Mouse (Mus musculus) left cerebral cortex, postnatal 10 days (tissue): ENCODE results near the gene Pifo. TPM values are rescaled to one million over a fixed set of nuclear protein-coding genes. Genes with fewer than 3 reads are reported as not detected.
"Not testable (repeated sequence)": the region's sequence is repeated elsewhere in the genome, so short reads cannot be mapped to it uniquely, and the experiment has no call there.

Experiments
- DNase-seq, 2 experiments: peaks; one replicate each; pipeline ENCODE4 v3.0.0; 2021 to 2022; ENCODE audit warnings: low spot score in 2 of 2, mixed read lengths in 1 of 2; ENCODE audit errors: extremely low spot score in 1 of 2
- intact Hi-C: fragments of 180-260 bp; cut with DNase I; formaldehyde crosslinking; loops from one replicate; pipeline ENCODE4 v1.15.1; 2025
- total RNA-seq, 2 experiments: library from RNA; stranded (reverse); gene quantifications; 2 replicates each; pipeline ENCODE4 v1.2.3; 2021

Gene Pifo
- total RNA-seq, result under 1 TPM in 1 of 2 experiments, not detected in 1; 0.67 TPM

DNA sequence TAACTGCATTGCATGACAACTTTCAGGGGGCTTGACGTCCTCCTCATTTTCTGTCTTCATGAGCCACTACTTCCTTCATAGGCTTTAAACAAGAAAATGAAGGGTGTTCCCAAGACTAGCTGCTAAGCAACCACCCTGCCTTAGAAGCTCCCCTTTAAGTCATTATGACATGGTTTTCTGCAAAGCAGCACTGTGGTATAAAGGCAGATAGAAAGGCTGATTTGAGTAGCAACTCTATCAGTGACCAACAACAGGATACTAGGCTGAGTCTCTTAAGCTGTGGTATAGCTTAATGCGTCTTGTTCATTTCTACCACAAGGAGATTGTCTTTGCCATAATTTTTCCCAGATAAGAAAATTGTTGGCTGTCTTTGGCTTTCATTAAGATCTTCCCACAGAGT, at the start of gene Pifo:
Gene Pifo, minus strand, starts transcription at position 101 of the 400 bp plus-strand sequence.
- intact Hi-C loops, result no loop called here
- no peak for DNase-seq

GRCm38 (mm10) chr3:106057966-106058365, 43.5 kb upstream of the Pifo start:
- DNase-seq, result no peak
- intact Hi-C loops, result no loop called here

- intact Hi-C loops, result no loop called here
- DNase-seq, result no peak
These were observed 37.5 kb upstream of the Pifo start for GRCm38 (mm10) chr3:106051896-106052295.

GRCm38 (mm10) chr3:106040306-106040705, 25.9 kb upstream of the Pifo start:
- no peak for DNase-seq
- intact Hi-C loops, result no loop called here

- no peak for DNase-seq
- intact Hi-C loops, result no loop called here
These were observed 18.3 kb upstream of the Pifo start, which contains the start of gene Chil5 for GRCm38 (mm10) chr3:106032781-106033180. TSS of gene Chil5 (minus strand) at chr3:106032814.

DNA sequence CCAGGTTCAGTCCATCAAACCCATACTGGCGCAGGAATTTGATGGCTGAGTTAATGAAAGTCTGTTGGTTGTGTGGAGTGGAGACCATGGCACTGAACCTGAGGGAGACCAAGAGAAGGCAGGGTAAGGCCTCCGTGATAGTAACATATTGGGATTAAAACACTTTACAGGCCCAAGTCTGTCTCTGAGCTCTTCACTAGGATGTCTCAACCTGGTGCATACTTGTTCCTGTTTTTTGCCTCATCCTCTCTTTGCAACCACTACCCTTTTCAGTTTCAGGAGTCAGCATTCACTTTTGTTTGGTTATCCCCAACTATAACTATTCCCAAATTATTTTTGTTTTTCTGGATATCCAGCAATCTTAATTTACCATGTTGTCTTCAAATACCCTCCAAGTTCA, 9.7 kb upstream of the Pifo start:
- DNase-seq, result no peak
- intact Hi-C loops, result loop anchor here (5.0 kb wide), 2 partner anchors 423 to 858 kb away; no protein-coding TSS in a partner anchor

- DNase-seq, result peak in 1 of 2 experiments; percentile 9
- intact Hi-C loops, result loop anchor here (5.0 kb wide), 2 partner anchors 425 to 860 kb away; no protein-coding TSS in a partner anchor
These were observed 7.4 kb upstream of the Pifo start for GRCm38 (mm10) chr3:106021840-106022239.

GRCm38 (mm10) chr3:106003360-106003759, 11.1 kb downstream of the Pifo start:
- intact Hi-C loops, DNase-seq: not testable (repeated sequence)

GRCm38 (mm10) chr3:106001416-106002370, 12.8 kb downstream of the Pifo start:
- intact Hi-C loops, result no loop called here
- peak; percentile 14 to 31 for DNase-seq

GRCm38 (mm10) chr3:106000707-106001375, 13.6 kb downstream of the Pifo start:
- intact Hi-C loops, result no loop called here
- DNase-seq, result no peak

GRCm38 (mm10) chr3:105994730-105995129, 19.7 kb downstream of the Pifo start:
- intact Hi-C loops, result loop anchor here (5.0 to 10.0 kb wide), 2 partner anchors 453 to 880 kb away; no protein-coding TSS in a partner anchor
- no peak for DNase-seq

GRCm38 (mm10) chr3:105991653-105992283, 22.7 kb downstream of the Pifo start:
- intact Hi-C loops, result loop anchor here (5.0 to 10.0 kb wide), 2 partner anchors 456 to 883 kb away; no protein-coding TSS in a partner anchor
- peak in 1 of 2 experiments; percentile 38 for DNase-seq

- not testable (repeated sequence) for DNase-seq
- intact Hi-C loops, result loop anchor here (5.0 to 10.0 kb wide), 2 partner anchors 458 to 885 kb away; no protein-coding TSS in a partner anchor
These were observed 24.8 kb downstream of the Pifo start for GRCm38 (mm10) chr3:105989611-105990010.

GRCm38 (mm10) chr3:105974174-105974573, 40.3 kb downstream of the Pifo start:
- intact Hi-C loops, result no loop called here
- no peak for DNase-seq

DNA sequence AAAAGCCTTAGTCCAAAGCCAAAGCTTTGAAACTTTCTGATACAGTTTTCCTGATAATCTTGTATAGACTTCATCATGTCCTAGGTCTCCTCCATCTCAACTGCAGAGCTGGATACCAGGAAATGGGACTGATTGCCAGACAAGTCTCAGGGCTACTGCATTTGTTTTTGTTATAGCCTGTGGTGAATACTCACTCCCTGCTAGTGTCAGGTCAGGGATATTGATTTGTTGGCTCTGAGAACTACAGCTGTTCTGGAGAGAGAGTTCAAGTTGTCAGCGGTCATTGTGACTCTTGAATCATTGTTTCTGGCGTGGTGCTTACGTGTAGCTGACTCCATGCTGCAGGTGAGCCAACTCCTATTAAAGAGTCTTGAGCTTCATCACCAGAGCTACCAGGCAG, 41.0 kb downstream of the Pifo start, which contains the start of gene Ovgp1:
Gene Ovgp1, plus strand, starts transcription at position 301 of the 400 bp plus-strand sequence.
- intact Hi-C loops, result no loop called here
- DNase-seq, result no peak

DNA sequence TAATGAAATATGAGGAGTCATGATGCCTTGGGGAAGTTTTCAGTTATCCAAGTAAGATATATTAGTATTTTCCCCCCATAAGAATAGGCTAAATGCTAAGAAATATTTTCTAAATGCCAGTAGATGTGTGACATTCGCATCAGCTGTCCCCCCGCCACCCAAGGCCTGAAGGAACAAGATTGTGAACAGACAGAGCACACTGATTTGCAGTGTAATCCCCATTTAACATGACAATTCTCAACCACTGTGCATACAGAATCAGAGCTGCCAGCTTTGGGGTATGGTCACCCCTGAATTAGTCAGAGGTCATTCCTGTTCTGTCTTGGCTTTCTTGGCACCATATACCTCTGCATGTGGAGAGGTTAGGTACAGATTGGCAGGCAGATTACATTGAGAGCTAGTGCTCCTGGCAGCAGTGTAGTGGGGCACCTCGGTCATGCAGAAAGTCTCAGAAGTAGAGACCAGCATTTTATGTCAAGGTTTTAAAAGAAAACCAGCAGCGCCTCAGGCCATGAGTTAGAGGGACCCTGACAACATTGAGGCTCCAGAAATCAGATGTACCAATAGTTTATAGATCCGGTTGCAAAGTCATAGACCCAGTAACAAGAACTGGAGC, 42.5 kb downstream of the Pifo start:
- DNase-seq, result no peak
- intact Hi-C loops, result no loop called here

DNA sequence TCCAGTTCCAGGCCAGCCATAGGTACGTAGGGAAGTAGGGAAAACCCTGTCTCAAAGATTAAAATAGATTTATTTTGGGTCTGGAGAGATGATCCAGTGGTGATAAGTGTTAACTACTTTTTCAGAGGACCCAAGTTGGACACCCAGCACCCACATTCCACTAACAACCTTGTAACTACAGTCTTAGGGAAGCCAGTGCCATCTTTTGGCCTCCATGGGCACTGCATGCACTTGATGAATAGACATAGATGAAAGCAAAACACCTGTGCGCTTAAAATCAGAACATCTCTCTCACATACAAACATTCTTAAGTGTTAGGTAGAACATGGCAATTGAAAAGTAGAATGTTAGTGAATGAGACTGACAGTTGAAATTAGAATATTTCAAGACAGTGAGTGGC, 53.7 kb downstream of the Pifo start:
- no peak for DNase-seq
- intact Hi-C loops, result no loop called here

DNA sequence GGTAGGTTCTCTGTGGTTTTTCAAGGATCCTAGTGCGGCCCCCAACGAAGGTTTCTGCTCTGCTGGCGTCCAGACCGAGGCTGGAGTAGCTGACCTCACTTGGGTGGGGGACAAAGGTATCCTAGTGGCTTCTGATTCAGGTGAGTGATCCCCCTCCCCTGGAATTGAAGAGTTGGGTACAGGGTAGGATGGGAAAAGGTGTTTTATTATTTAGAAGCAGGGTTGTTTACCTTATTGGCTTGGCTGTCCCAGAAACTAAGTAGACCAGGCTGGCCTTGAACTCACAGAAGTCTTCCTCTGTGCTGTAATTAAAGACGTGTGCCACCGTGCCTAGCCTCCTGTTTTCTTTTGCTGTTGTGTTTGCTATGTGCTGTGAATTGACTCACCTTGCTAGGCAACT, 54.4 kb downstream of the Pifo start, which contains the start of gene Atp5f1:
Gene Atp5f1, minus strand, starts transcription at position 101 of the 400 bp plus-strand sequence.
- DNase-seq, result no peak
- intact Hi-C loops, result loop anchor here (5.0 kb wide), 1 partner anchor 273 kb away; the partner anchor contains the start of gene Ddx20
